Mouse (Mus musculus): ENCODE data around the gene Strada. TPM values are rescaled to one million over a fixed set of nuclear protein-coding genes. Genes with fewer than 3 reads are reported as not detected.
"Not testable (repeated sequence)": the region's sequence is repeated elsewhere in the genome, so short reads cannot be mapped to it uniquely, and the experiment has no call there.

Gene Strada
- polyA plus RNA-seq, 1 experiment: 25.4 TPM

DNA sequence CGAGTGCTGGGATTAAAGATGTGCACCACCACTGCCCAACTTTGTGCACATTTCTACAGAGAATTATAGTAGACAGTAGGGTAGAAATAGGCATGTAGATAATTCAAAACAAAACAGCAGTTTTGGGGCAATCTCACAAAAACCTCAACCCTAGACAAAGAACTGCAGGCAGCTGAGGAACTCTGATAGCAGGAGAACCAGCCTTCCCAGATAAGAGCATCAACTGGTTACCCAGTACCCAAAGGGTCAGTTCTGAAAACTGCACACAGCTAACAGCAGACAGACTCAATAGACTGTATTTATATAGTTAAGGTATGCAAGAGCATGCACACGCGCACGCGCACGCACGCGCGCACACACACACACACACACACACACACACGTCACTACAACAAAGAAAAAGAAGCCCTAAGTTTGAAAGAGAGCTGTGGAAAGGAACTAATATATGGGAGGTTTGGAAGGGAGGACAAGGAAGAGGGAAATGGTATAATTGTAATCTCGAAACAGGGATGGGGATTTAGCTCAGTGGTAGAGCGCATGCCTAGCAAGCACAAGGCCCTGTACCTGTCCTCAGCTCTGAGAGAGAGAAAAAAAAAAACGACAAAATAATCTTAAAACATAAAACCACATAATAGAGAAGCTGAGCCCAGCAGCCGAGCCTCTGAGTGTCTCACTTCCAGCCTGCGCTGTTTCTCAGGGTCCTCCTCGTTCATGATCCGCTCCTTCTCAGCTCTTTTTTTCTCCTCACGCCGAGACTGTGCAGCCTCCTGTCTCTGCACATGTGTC lies 438 bp downstream of the Strada start:
- no peak overlapping the region for H3K4me3 ChIP-seq (ENCODE audit: insufficient read depth, low read length)
- TF ChIP-seq CTCF (IDR thresholded peaks at IDR 0.05; ENCODE audit: low read depth, low read length) (no peak), POLR2A (IDR thresholded peaks at IDR 0.05; ENCODE audit: borderline replicate concordance, low read depth, low read length) (no peak)
- H3K27ac ChIP-seq (ENCODE audit: insufficient read depth, low read depth, low read length): peak overlapping the region; percentile 52; the same call in 1 of the 2 replicates
- H3K4me1 ChIP-seq (ENCODE audit: control insufficient read depth, insufficient read depth, low read length): peaks cover 12% of the 10 kb centered on the region

GRCm38 (mm10) chr11:106200756-106201155 lies 1.2 kb downstream of the Strada start:
- peaks cover 12% of the 10 kb centered on the region for H3K4me1 ChIP-seq (ENCODE audit: control insufficient read depth, insufficient read depth, low read length)
- TF ChIP-seq CTCF (IDR thresholded peaks at IDR 0.05; ENCODE audit: low read depth, low read length) (no peak), POLR2A (IDR thresholded peaks at IDR 0.05; ENCODE audit: borderline replicate concordance, low read depth, low read length) (no peak)
- no peak overlapping the region for H3K4me3 ChIP-seq (ENCODE audit: insufficient read depth, low read length)
- H3K27ac ChIP-seq (ENCODE audit: insufficient read depth, low read depth, low read length): no peak overlapping the region

DNA sequence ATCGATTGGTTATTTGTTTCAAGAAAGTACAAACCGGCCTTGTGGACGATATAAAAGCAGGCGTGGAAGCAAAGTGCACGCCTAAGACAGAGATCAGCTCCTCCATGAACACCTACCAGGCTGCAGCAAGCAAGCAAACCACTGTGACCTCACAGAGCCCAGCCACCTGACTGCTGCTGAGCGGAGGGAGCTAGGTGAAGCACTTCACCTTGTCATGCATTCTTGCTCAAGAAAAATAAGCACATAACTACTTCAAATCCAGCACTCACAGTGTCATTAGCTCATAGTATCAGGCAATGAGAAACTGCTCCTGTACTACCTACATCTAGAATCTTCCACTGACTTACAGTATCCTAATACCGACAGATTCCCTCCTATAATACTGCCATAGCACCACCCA lies 2.0 kb downstream of the Strada start:
- not testable (repeated sequence) for H3K27ac ChIP-seq (ENCODE audit: insufficient read depth, low read depth, low read length); H3K4me3 ChIP-seq (ENCODE audit: insufficient read depth, low read length)
- H3K4me1 ChIP-seq (ENCODE audit: control insufficient read depth, insufficient read depth, low read length): peaks cover 13% of the 10 kb centered on the region

GRCm38 (mm10) chr11:106198277-106198676 lies 3.7 kb downstream of the Strada start:
- TF ChIP-seq POLR2A (IDR thresholded peaks at IDR 0.05; ENCODE audit: borderline replicate concordance, low read depth, low read length) (no peak), CTCF (IDR thresholded peaks at IDR 0.05; ENCODE audit: low read depth, low read length) (no peak)
- H3K4me3 ChIP-seq (ENCODE audit: insufficient read depth, low read length): no peak overlapping the region
- H3K27ac ChIP-seq (ENCODE audit: insufficient read depth, low read depth, low read length): no peak overlapping the region
- peaks cover 17% of the 10 kb centered on the region for H3K4me1 ChIP-seq (ENCODE audit: control insufficient read depth, insufficient read depth, low read length)

DNA sequence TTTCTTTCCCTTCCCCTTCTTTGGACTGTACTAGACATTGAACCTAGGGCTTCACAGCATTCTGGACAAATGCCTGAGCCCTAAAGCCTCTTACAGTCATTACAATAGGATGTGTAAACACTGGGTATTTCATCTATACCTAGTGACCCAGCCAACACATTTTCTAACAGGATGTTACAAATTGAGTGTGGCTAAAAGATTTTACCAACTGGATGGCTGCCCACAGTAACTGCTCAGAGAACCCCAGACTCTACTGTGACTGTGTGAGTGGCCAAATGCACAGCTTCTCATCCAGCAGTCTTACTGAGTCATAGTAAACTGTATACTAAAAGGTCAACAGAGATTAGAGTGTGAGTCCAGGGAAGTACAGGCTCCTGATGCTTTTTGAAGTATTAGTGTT lies 6.6 kb downstream of the Strada start:
- TF ChIP-seq POLR2A (IDR thresholded peaks at IDR 0.05; ENCODE audit: borderline replicate concordance, low read depth, low read length) (no peak), CTCF (IDR thresholded peaks at IDR 0.05; ENCODE audit: low read depth, low read length) (no peak)
- no peak overlapping the region for H3K27ac ChIP-seq (ENCODE audit: insufficient read depth, low read depth, low read length)
- peaks cover 13% of the 10 kb centered on the region; the same call in 1 of the 2 replicates for H3K4me1 ChIP-seq (ENCODE audit: control insufficient read depth, insufficient read depth, low read length)
- H3K4me3 ChIP-seq (ENCODE audit: insufficient read depth, low read length): no peak overlapping the region

- no peak for TF ChIP-seq CTCF (IDR thresholded peaks at IDR 0.05; ENCODE audit: low read depth, low read length)
- TF ChIP-seq POLR2A (IDR thresholded peaks at IDR 0.05; ENCODE audit: borderline replicate concordance, low read depth, low read length): no peak
- Histone ChIP-seq H3K4me1 (ENCODE audit: control insufficient read depth, insufficient read depth, low read length) (peaks cover 13% of the 10 kb centered on the region; the same call in 1 of the 2 replicates), H3K4me3 (ENCODE audit: insufficient read depth, low read length) (no peak overlapping the region), H3K27ac (ENCODE audit: insufficient read depth, low read depth, low read length) (no peak overlapping the region)
Measured at GRCm38 (mm10) chr11:106194891-106195290, 7.1 kb downstream of the Strada start.

DNA sequence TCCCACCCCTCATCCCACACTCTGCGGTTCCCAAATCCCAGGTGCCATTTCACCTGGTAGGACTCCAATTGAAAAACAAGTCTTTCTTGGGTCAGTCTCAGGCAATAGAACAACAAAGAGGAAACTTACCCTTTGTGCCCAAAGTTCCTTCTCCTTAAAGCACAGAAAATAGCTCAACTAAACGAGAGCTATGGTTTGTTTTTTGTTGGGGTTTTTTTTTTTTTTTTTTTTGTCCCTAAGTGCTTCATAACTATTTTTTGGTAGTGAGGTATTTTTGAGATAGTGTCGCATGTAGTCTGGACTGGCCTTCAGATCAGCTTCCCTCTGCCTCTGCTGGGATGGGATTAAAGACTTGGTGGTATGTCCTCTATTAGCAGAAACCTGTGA lies 7.8 kb downstream of the Strada start:
- Histone ChIP-seq H3K4me3 (ENCODE audit: insufficient read depth, low read length) (peak overlapping the region; percentile 63), H3K4me1 (ENCODE audit: control insufficient read depth, insufficient read depth, low read length) (peaks cover 13% of the 10 kb centered on the region; the same call in 1 of the 2 replicates), H3K27ac (ENCODE audit: insufficient read depth, low read depth, low read length) (peak overlapping the region; percentile 78)
- TF ChIP-seq POLR2A (IDR thresholded peaks at IDR 0.05; ENCODE audit: borderline replicate concordance, low read depth, low read length) (no peak), CTCF (IDR thresholded peaks at IDR 0.05; ENCODE audit: low read depth, low read length) (no peak)

- Histone ChIP-seq H3K27ac (ENCODE audit: insufficient read depth, low read depth, low read length) (peak overlapping the region; percentile 78), H3K4me1 (ENCODE audit: control insufficient read depth, insufficient read depth, low read length) (peaks cover 13% of the 10 kb centered on the region; the same call in 1 of the 2 replicates), H3K4me3 (ENCODE audit: insufficient read depth, low read length) (peak overlapping the region; percentile 65)
- TF ChIP-seq CTCF (IDR thresholded peaks at IDR 0.05; ENCODE audit: low read depth, low read length): no peak
- TF ChIP-seq POLR2A (IDR thresholded peaks at IDR 0.05; ENCODE audit: borderline replicate concordance, low read depth, low read length): no peak
Measured at GRCm38 (mm10) chr11:106193371-106194154, 8.4 kb downstream of the Strada start.

- Histone ChIP-seq H3K4me3 (ENCODE audit: insufficient read depth, low read length) (peak overlapping the region; percentile 65), H3K27ac (ENCODE audit: insufficient read depth, low read depth, low read length) (peak overlapping the region; percentile 50), H3K4me1 (ENCODE audit: control insufficient read depth, insufficient read depth, low read length) (peaks cover 13% of the 10 kb centered on the region; the same call in 1 of the 2 replicates)
- 0 out of 2 replicates have a peak, but pooled peaks have one; percentile 16 for TF ChIP-seq CTCF (IDR thresholded peaks at IDR 0.05; ENCODE audit: low read depth, low read length)
- TF ChIP-seq POLR2A (IDR thresholded peaks at IDR 0.05; ENCODE audit: borderline replicate concordance, low read depth, low read length): no peak; the same call in 1 of the 2 replicates
Measured at GRCm38 (mm10) chr11:106192657-106193370, 9.2 kb downstream of the Strada start.
